Mouse (Mus musculus): ENCODE results near the gene Kalrn. TPM values are rescaled to one million over a fixed set of nuclear protein-coding genes. Genes with fewer than 3 reads are reported as not detected.
"Not testable (repeated sequence)": the region's sequence is repeated elsewhere in the genome, so short reads cannot be mapped to it uniquely, and the experiment has no call there.

Gene Kalrn
- polyA plus RNA-seq, 1 experiment from 2014 or later = 30.0 TPM

DNA sequence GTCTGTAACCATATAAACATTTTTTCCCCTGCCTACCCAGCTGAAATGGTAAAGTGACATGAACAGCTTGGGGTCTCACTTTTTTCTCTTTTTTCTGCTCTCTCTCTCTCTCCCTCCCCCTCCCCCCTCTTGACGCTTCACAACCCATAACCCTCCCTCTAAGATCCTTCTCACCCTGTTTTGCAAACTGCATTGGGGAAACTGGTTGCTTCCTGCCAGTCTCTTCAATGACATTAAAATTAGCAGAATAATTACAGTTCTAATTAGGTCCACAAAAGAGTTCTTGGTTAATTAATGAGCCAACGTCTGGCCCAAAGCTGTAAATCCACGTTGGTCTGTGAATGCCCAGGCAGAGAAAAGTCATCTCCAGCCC lies 478.3 kb downstream of the Kalrn start:
- peaks cover 22% of the 10 kb centered on the region for H3K27me3 ChIP-seq
- H3K36me3 ChIP-seq (replicated peaks) = no peaks in the 10 kb centered on the region
- WGBS = under 1% methylated on average over 3 of the region's 3 CpGs
- peak overlapping the region; percentile 49 for H3K4me3 ChIP-seq (replicated peaks)
- no peaks in the 10 kb centered on the region for H3K9me3 ChIP-seq
- H3K4me1 ChIP-seq = peaks cover 33% of the 10 kb centered on the region
- ATAC-seq (ENCODE audit: low FRiP score) = peak; percentile 47
- H3K27ac ChIP-seq = peak overlapping the region; percentile 70
- peak overlapping the region; percentile 75 for H3K4me2 ChIP-seq
- H3K9ac ChIP-seq = peak overlapping the region; percentile 57; the same call in 1 of the 2 replicates

DNA sequence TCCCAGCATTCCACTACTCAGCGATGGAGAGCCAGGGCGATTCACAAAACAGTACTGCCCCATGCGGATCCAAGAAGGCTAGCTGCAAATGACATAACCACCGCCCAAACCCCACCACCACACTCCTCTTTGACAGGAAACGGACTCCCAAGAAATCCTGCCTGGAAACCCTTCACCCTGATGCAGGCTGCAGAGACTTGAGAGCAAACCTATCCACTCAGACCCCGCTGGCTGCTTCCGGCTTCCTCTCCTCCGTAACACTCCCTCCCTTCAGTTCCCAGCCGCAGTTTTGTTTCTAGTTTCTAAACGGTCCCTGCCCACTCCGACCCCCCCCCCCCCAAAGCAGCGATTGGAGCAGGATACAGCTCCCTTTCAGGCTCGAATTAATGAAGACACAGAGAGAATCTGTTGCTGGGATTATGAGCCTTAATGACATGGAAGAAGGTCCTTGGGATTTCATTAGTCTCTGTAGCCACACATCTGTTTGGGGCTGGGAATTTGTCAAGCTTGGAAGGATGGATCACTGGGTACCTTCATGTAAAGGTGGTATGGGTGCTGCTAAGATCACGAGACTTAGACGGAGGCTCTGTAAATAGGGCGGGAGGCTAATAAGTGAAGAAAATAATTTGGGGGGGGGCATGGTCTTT lies 478.8 kb downstream of the Kalrn start:
- Histone ChIP-seq H3K9ac (peak overlapping the region; percentile 51), H3K4me2 (peak overlapping the region; percentile 75), H3K4me3 (replicated peaks) (peak overlapping the region; percentile 49), H3K27ac (peak overlapping the region; percentile 70), H3K4me1 (peaks cover 38% of the 10 kb centered on the region), H3K36me3 (replicated peaks) (no peaks in the 10 kb centered on the region), H3K9me3 (no peaks in the 10 kb centered on the region), H3K27me3 (peaks cover 22% of the 10 kb centered on the region)
- peak; percentile 74 for ATAC-seq (ENCODE audit: low FRiP score)
- under 1% methylated on average over 16 of the region's 16 CpGs for WGBS

DNA sequence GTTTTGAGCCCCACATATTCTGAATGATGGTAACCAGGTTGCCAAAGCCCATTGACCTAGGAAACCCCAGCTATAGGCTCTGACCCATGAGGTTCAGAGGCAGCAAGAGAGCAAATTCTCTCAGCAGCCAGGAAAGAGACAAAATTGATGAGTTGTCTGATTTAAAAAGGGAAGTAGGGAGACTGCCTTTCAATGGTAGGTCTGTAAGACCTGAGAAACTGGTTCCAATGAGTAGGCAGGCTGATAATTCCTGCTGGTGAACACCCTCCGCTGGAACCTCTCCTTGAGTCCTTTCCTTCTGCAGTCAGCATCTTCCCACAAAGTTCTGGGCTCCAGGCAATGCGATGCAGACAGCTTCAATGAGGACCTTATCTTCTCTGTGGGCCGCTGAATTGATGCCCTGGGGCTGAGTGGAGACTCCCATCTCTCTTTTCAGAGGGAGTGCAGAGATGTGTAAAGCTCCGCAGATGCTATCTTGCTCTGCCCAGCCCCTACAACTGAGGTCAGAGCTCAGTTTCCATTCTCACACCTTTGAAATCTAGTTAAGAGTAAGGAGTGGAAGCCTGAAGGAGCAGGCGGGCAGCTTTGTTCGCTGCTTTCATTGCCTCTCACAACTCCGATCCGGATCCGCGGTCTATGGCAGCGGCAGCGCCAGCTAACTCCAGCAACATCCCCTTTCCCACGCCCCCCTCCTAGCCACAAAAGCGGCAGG lies 479.4 kb downstream of the Kalrn start:
- H3K36me3 ChIP-seq (replicated peaks) = no peaks in the 10 kb centered on the region
- peak overlapping the region; percentile 70 for H3K27ac ChIP-seq
- ATAC-seq (ENCODE audit: low FRiP score) = no peak

DNA sequence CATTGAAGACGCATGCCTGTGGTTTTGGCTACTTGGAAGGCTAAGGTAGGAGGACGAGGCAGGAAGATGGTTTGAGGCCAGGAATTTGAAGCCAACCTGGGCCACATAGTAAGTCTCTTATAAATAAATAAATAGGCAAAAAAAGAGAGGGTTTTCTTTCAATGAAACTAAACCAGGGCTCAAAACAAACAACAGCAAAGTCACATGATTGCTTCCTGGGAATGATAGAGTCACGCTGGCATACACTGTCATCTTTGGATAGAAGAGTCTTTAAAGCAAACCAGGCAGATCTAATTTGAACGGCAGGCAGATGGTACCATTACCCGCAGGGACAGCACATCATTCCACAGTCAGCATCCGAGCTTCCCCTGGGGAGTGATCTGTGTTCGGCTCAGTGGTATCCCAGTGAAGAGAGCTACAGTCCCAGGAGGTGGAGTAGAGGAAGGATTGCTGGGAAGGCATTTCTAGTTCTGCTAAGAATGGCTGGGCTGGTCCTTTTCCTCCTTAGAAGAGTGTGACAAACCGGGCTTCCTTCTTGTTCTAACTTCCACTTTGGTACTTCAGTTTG lies 483.7 kb downstream of the Kalrn start:
- H3K27ac ChIP-seq = no peak overlapping the region
- ATAC-seq (ENCODE audit: low FRiP score) = no peak
- H3K4me3 ChIP-seq (replicated peaks) = no peak overlapping the region
- H3K27me3 ChIP-seq = peaks cover 9% of the 10 kb centered on the region; the same call in 1 of the 2 replicates
- H3K9me3 ChIP-seq = no peaks in the 10 kb centered on the region
- 47% methylated on average over 8 of the region's 8 CpGs for WGBS
- no peaks in the 10 kb centered on the region for H3K36me3 ChIP-seq (replicated peaks)
- no peak overlapping the region for H3K9ac ChIP-seq
- peaks cover 31% of the 10 kb centered on the region for H3K4me1 ChIP-seq
- no peak overlapping the region for H3K4me2 ChIP-seq

More for the DNA sequence above, 479.4 kb downstream of the Kalrn start:
- Histone ChIP-seq H3K4me1 (peaks cover 38% of the 10 kb centered on the region), H3K27me3 (peaks cover 22% of the 10 kb centered on the region), H3K9me3 (no peaks in the 10 kb centered on the region), H3K4me2 (peak overlapping the region; percentile 75), H3K4me3 (replicated peaks) (peak overlapping the region; percentile 49), H3K9ac (peak overlapping the region; percentile 51)
- WGBS = 2% methylated on average over 14 of the region's 14 CpGs

DNA sequence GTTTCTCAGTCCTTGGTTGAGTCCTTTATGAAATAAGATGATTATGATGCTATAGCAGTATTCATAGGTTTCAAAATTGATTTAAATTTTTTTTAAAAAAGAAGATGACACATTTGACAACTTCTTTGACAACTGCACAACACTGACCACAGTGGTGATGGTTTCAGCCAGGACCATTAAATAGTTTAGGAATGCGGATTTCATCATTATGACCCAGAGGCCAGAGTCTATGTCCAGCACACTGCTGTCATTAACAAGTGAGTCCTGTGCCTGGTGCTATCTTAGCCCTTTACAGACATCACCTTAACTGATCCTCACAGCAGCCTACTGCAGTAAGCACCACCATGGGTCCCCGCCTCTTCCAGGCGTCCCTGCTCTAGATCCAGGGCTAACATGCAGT lies 484.3 kb downstream of the Kalrn start:
- H3K9ac ChIP-seq = no peak overlapping the region
- WGBS = 91% methylated on average over 3 of the region's 3 CpGs
- no peak for ATAC-seq (ENCODE audit: low FRiP score)

DNA sequence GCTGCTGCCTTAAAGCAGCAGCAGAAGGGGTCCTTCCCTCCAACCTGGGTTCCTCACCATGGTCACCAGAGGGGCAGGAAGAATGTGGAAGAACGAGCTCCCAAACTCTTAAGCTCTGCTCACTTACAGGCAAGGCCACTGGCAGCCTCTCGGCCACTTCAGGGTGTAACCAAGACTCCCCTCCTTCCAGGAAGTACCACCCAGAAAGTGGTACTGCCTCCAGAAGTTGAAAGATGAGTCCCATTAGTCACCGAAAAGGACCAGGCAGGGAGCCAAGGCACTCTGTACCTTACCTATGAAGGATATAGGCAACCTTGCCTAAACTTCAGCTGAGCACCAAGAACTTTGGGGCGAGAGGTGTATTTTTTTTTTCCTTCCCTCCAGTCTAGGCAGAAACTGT lies 485.0 kb downstream of the Kalrn start:
- H3K36me3 ChIP-seq (replicated peaks) = no peaks in the 10 kb centered on the region
- H3K4me2 ChIP-seq = no peak overlapping the region
- H3K4me1 ChIP-seq = peaks cover 24% of the 10 kb centered on the region
- H3K27ac ChIP-seq = no peak overlapping the region
- no peaks in the 10 kb centered on the region for H3K9me3 ChIP-seq
- ATAC-seq (ENCODE audit: low FRiP score) = no peak
- peaks cover 9% of the 10 kb centered on the region; the same call in 1 of the 2 replicates for H3K27me3 ChIP-seq
- no peak overlapping the region for H3K4me3 ChIP-seq (replicated peaks)
- WGBS = 52% methylated on average over 4 of the region's 4 CpGs
- H3K9ac ChIP-seq = no peak overlapping the region

More for the DNA sequence above, 484.3 kb downstream of the Kalrn start:
- H3K36me3 ChIP-seq (replicated peaks) = no peaks in the 10 kb centered on the region
- peaks cover 9% of the 10 kb centered on the region; the same call in 1 of the 2 replicates for H3K27me3 ChIP-seq
- H3K4me3 ChIP-seq (replicated peaks) = no peak overlapping the region
- no peak overlapping the region for H3K4me2 ChIP-seq
- H3K9me3 ChIP-seq = no peaks in the 10 kb centered on the region
- H3K27ac ChIP-seq = no peak overlapping the region
- H3K4me1 ChIP-seq = peaks cover 31% of the 10 kb centered on the region

DNA sequence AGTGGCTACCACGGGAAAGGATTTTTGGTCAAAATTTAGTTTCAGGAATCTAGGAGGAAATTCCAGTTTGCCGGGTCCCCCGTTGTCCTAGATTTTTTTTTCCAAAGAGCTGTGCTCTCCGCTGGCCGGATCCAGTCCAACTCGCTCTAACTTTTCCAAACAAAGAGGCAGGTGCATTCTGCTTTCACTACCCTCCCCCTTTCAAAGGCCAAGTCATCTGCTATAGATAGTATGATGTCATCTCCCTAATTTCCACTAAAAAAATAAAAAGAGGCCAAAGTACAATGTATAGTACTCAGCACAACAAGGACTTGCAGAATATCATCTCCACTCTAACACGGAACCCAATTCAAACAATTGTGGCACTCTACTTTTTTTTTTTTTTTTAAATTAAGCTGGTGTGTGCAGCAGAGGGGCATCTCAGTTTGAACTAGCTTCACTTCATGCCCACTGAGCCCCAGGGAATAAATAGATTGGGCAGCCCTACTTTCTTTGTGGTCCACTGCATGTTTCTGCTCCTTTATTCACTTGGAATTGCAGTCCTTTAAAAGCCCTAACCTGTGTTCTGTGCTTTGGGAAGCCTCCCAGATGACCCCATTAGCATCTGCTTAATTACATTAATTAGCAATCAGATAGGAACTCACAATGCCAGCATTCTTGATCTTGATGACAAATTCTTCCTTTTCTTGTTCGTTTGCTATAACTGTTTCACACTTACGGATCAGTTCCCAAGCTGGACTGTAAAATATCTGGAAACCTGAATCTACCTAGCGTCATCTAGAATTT lies 489.0 kb downstream of the Kalrn start:
- H3K4me3 ChIP-seq (replicated peaks) = no peak overlapping the region
- H3K27ac ChIP-seq = no peak overlapping the region
- H3K9me3 ChIP-seq = no peaks in the 10 kb centered on the region
- no peak overlapping the region for H3K9ac ChIP-seq
- no peak overlapping the region for H3K4me2 ChIP-seq
- WGBS = 71% methylated on average over 10 of the region's 10 CpGs
- no peaks in the 10 kb centered on the region for H3K27me3 ChIP-seq
- no peak for ATAC-seq (ENCODE audit: low FRiP score)
- H3K36me3 ChIP-seq (replicated peaks) = no peaks in the 10 kb centered on the region
- H3K4me1 ChIP-seq = peaks cover 34% of the 10 kb centered on the region

DNA sequence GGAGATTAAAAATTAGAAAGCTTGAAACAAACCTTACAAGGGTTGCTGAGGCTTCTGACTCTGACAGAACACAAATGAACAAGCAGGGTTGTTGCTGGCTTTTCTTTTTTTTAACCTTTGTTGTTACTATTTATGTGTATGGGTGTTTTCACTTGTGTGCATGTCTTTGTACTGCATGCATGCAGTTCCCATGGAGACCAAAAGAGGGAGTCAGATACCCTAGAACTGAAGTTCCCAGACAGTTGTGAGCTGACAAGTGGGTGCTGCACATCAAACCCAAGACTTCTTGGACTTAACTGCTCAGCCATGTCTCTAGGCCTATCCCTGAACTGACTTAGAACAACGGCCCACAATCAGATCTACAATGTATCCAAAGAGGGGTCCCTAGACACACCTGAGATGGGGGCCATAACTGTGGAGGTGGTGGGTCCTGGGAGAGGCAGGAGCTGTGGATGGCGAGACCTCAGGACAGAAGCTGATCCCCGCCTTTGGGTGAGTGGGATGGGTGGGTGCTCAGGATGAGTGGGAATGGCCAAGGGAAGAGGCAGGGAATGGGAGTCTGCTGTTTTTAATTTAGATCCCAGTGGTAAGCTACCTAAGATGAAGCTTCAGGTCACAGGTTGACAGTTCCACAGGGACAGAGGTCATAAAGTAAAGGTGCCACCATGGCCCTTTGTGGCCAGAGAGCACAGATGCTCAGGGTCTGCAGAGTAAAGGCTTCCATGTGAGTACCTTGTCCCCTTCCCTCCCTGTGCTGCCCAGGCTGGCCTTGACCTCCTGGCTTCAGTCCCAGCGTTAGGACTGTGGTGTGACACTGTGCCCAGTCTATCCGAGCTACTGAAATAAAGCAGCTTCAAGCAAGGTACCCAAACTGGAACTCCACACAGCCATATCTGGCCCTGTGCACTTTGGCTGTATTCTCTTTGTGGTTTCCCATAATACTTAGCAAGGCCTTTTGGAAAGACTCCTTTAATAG lies 490.6 kb downstream of the Kalrn start:
- WGBS = 96% methylated on average over 5 of the region's 5 CpGs
- no peaks in the 10 kb centered on the region for H3K27me3 ChIP-seq
- no peak overlapping the region for H3K9ac ChIP-seq
- H3K9me3 ChIP-seq = no peaks in the 10 kb centered on the region
- no peak overlapping the region for H3K4me2 ChIP-seq
- H3K27ac ChIP-seq = 0 out of 2 replicates have a peak overlapping the region, but pooled peaks have one; percentile 59
- H3K4me1 ChIP-seq = peaks cover 33% of the 10 kb centered on the region
- H3K36me3 ChIP-seq (replicated peaks) = no peaks in the 10 kb centered on the region
- no peak for ATAC-seq (ENCODE audit: low FRiP score)
- H3K4me3 ChIP-seq (replicated peaks) = no peak overlapping the region

DNA sequence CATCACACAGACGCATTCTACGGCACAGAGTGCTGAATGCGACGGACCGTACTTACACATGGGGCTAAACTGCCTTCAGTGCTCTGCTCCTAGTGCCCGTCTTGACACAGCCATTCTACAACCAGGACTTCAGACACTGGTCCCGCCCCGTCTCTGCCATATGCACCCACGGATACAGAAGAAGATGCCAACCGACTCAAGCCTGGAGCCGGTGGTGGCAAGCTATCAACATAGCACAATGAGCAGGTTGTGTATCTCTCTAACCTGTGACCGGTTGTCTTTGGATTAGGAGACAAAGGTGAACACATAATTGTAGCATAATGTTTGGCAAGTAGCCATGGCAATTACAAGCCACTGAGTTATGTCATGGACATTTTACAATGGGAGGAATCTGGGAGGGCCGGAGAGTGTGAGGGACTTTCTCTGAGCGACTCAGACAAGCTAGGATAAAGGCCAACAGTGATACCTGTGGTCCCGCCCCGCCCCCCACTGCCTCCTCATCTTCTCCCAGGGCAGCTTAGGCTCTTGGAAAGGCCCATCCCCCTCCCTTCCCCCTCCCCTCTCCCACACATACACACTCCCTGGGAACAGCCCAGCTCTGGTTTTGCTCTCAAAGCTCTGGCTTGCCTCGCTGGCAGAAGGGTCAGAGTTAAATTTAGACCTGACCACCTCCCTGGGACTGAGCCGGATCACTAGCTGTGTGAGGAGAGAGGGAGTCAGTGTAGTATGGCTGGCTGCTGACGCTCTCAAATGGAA lies 491.5 kb downstream of the Kalrn start:
- Histone ChIP-seq H3K27ac (peak overlapping the region; percentile 59; the same call in 1 of the 2 replicates), H3K4me2 (no peak overlapping the region), H3K9me3 (no peaks in the 10 kb centered on the region), H3K36me3 (replicated peaks) (no peaks in the 10 kb centered on the region), H3K4me3 (replicated peaks) (no peak overlapping the region), H3K4me1 (peaks cover 27% of the 10 kb centered on the region), H3K27me3 (no peaks in the 10 kb centered on the region), H3K9ac (no peak overlapping the region)
- no peak for ATAC-seq (ENCODE audit: low FRiP score)
- WGBS = 43% methylated on average over 18 of the region's 19 CpGs

DNA sequence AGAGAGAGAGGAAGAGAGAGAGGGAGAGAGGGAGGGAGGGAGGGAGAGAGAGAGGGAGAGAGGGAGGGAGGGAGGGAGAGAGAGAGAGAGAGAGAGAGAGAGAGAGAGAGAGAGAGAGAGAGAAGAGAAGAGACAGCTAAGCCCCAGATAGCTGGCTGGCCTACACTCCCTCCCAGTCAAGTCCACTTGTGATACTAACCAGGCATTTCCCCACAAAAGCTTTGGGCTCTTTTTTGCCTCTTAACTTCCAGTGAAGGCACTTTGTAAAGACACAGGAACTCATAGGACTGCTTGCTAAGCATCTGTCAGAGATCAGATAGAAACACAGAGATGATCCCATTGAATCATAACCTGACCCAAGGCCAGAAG lies 492.0 kb downstream of the Kalrn start:
- peaks cover 27% of the 10 kb centered on the region for H3K4me1 ChIP-seq
- H3K9ac ChIP-seq; H3K4me3 ChIP-seq (replicated peaks); H3K36me3 ChIP-seq (replicated peaks); ATAC-seq (ENCODE audit: low FRiP score); H3K27me3 ChIP-seq; H3K4me2 ChIP-seq; H3K9me3 ChIP-seq; H3K27ac ChIP-seq: not testable (repeated sequence)

DNA sequence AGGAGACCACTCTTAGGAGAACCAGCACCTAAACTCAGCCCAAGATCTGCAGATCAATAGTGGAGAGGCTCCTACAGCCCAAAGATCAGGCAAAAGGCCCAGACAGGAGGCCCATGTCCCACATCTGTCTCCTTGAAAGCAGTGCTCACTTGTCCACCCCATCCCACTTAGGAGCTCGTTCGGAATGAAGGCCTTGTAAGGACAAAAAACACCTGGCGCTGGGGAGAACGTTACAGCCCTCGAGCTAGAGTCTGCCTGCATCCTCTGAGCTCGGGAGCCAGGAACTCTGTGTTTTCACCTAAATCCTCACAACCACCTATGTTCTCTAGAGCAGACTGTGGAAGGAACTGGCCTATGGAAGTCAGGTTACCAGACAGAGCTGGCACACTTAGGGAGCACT lies 492.5 kb downstream of the Kalrn start:
- Histone ChIP-seq H3K4me3 (replicated peaks) (no peak overlapping the region), H3K4me1 (peaks cover 27% of the 10 kb centered on the region), H3K27me3 (no peaks in the 10 kb centered on the region), H3K9me3 (no peaks in the 10 kb centered on the region), H3K4me2 (no peak overlapping the region), H3K36me3 (replicated peaks) (no peaks in the 10 kb centered on the region), H3K27ac (no peak overlapping the region), H3K9ac (no peak overlapping the region)
- no peak for ATAC-seq (ENCODE audit: low FRiP score)
- 54% methylated on average over 6 of the region's 6 CpGs for WGBS
